Mouse (Mus musculus): Measurements from ENCODE around the gene Wwox.

DNA sequence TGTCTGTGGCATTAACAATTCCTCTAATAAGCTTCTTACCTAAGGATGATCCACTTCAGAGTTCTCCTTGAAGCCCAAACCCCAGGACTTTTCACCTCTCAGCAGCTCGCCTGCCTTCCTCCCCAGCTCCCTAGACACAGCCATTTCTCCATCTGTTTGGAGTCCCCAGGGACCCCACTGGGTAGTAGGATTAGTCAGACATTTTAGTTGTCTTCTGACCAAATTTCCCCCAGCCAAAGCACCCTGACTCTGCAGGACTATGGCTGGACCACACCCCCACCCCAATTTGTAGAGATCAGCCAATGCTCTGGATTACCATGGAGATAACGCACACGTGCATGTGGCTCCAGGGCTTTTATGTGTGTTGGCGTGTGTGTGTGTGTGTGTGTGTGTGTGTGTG, 451.8 kb downstream of the Wwox start:
- TF ChIP-seq CTCF (IDR thresholded peaks at IDR 0.05; ENCODE audit: low read depth) (no peak), EP300 (IDR thresholded peaks at IDR 0.05; ENCODE audit: low read depth) (no peak)

Measured in liver, embryonic 14.5 days (tissue).